Mouse (Mus musculus) fibroblast of lung, adult 2 months (primary cell): Measurements from ENCODE around the gene Cdc37l1.
"Not testable (repeated sequence)": the region's sequence is repeated elsewhere in the genome, so short reads cannot be mapped to it uniquely, and the experiment has no call there.

ENCODE experiments used
- DNase-seq: peaks from one replicate; pipeline ENCODE4 v3.0.0-alpha.2; 2011; ENCODE audit warnings: low read depth

The Cdc37l1 gene

DNA sequence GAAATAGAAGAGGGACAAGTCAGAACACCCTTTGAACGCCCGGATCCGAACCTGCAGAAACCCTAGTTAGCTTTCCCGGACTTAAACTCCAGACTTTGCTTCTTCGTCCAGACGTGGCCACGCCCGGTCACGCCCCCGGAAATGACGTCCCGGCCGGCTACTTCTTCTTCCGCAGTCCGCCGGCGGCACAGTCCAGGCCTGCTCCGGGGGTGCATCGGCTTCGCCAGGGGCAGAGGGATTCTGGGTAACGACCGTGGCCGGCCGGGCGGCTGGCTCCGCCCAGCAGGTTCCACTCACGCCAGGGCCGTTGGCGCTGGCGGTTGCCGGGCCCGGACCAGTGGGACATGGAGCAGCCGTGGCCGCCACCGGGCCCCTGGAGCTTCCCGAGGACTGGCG is at the start of gene Cdc37l1:
Cdc37l1 (plus strand) TSS at position 159 of the 396 bp plus-strand sequence.
- peak; percentile 88 for DNase-seq

DNA sequence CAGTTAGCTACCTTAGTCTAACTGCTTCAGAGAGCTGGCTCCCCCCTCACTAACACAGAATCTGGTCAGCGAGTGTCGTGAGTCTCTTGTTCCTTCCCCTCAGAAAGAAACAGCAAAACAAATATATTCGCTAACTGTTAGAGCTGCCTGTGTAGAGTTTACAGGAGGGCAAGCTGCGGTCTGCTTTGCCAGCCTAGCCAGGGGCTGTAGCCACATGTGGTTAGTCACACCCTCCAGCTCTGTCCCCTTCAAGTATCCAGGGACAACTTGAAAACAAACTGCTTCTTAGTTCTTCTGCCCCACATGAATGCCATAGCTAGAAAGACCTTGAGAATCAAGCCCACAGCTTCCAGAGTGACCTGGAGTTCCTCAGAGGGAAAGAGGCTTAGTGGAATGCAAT is 48.9 kb upstream of the Cdc37l1 start:
- no peak for DNase-seq

DNA sequence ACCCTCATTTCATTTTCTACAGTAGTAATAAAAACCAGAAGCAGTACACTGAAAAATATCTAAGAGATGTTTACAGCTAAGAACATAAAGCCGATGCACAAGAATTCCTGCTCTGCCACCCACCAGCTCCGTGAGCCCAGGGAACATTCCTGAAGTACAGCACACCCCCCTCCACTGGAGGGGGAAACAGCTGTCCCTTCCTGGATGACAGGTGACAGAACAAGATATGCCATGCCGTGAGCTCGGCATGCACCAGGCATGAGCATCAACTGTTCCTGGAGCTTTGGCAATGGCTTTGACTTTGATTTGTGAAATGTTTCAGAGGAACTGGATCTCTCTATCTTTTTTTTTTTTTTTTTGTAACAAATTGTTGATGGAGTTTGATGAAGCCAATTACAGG is 43.4 kb upstream of the Cdc37l1 start:
- DNase-seq: no peak

DNA sequence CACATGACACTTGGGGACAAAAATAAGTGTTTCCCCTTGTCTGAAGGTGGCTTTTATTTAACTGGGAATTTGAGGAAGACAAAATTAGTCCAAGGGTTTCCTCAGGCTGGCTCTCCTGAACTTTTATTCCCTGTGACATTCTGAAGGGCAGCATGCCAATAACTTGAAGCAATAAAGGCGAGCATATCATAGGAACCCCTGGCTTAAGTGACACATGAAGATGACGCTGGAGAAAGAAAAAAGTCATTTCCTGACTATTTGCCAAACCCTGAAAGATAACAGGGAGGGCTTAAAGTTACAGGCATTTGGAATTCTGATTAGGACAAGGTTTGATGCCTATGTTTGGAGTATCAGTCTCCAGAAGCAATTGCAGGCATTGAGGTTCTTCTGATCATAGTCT is 42.8 kb upstream of the Cdc37l1 start:
- DNase-seq: no peak

DNA sequence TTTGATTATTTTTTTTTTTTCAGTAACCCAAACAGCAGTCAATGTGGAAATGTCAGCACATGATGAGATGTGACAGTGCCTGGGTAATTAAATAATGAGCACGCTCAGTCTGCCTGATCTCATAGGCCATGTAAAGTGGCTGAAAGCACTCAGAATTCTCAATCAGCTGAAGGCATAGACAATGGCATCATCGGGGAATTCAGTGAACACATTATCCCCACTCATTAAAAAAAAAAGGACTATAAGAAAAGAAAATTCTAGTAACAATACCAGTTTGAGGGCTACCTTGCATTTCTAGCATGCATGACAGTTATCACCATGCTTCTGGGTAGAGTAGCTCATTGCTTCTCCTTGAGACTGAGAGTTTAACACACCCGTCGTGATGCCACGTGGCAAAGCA is 38.9 kb upstream of the Cdc37l1 start:
- no peak for DNase-seq

DNA sequence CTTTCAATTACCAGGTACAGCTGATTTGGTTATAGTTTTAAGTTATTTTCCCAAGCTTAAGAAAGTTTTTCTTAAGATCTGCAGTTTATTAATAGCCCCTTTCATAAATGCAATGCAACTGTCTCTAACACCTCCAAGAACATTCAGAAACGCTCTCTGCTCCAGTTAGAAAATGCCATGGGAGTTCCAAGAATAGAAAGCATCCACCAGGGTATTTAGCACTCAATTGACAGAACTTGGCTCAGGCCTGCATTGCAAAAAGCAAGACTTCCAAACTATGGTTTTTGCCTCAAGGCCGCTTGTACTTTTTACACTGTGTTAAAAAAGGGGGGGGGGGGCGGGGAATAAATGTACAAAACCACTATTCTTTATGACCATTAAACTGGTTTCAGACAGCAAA is 27.0 kb upstream of the Cdc37l1 start:
- DNase-seq: no peak

DNA sequence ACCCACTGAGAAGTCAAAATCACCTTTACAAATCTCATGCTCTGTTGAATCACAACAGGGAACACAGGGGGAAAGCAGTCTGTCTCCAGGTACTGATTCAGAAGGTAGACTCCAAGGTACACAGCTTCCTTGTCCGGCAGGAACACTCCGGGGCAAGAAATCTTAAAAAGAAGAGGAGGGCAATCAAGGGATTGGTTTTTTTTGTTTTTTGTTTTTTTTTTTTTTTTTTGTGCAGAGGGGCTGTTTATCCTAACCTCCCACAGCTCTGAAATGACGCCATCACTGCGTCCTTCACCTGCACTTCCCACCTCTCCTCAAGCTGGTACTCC is 26.7 kb upstream of the Cdc37l1 start:
- no peak for DNase-seq

DNA sequence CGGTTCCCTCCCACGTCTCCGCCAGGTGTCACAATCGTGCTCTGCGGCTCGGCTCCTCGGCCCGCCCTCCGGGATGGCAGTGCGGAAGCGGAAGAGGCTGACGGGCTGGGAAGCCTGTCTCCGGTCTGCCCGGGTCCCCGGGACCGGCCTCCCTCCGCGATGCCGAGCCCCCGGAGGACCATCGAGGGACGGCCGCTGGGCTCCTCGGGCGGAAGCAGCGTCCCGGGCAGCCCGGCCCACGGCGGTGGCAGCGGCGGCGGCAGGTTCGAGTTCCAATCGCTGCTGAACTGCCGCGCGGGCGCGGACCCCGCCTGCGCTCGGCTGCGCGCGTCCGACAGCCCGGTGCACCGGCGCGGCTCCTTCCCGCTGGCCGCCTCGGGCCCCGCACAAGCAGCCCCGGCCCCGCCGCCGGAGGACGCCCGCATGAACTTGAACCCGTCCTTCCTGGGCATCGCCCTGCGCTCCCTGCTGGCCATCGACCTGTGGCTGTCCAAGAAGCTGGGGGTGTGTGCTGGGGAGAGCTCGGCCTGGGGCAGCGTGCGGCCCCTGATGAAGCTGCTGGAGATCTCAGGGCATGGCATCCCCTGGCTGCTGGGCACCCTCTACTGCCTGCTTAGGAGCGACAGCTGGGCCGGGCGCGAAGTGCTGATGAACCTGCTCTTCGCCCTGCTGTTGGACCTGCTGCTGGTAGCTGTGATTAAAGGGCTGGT is 26.2 kb upstream of the Cdc37l1 start, which contains the start of gene Plpp6:
Plpp6 (plus strand) TSS at position 112 of the 710 bp plus-strand sequence.
- DNase-seq: no peak

DNA sequence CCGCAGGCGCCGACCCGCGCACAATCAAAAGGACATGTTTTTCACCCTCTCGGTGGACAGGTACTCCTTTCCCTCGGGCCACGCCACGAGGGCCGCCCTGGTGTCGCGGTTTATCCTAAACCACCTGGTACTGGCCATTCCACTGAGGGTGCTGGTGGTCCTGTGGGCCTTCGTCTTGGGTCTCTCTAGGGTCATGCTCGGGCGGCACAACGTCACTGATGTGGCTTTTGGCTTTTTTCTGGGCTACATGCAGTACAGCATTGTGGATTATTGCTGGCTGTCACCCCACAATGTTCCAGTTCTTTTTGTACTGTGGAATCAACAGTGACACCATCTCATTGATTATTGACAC is 25.6 kb upstream of the Cdc37l1 start:
- DNase-seq: no peak

DNA sequence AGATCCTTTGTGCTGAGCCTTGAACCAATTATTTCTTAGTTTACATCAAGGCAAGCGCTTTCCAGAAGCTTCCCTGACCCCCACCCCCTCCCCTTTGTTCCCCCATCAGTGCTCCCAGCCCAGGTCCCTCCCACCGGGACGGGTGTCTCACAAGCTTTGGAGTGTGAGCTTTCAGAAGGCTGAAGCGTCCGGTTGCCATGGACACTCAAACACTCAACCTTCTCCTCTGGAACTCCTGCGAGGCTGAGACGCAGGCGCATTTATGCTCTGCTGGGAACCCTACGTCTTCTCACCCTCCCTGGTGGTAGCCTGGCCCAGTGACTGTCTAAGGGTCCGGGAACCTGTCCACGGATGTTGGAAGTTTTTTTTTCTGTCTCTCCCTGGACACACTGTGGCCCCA is 22.5 kb upstream of the Cdc37l1 start, which contains the start of gene 4430402I18Rik:
4430402I18Rik (minus strand) TSS at position 149 of the 400 bp plus-strand sequence.
- no peak for DNase-seq

DNA sequence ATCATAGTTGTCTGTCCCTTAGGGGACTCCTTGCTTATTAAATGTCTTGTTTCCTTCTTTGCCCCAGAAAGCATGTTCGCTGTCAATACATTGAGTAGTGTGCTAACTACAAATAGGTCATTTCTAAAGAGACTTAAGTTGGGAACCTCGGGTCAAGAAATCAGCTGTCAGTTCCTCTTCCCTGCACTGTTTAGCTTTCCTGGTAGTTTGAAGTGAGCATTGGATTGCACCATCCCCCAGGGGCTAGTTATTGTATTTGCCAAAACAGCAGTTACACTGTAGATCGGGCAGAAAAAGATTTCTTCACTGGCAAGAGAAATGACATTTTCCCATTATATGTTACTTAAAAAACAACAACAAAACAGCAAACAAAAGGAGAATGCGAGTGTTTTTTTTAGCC is 22.0 kb upstream of the Cdc37l1 start:
- DNase-seq: no peak

DNA sequence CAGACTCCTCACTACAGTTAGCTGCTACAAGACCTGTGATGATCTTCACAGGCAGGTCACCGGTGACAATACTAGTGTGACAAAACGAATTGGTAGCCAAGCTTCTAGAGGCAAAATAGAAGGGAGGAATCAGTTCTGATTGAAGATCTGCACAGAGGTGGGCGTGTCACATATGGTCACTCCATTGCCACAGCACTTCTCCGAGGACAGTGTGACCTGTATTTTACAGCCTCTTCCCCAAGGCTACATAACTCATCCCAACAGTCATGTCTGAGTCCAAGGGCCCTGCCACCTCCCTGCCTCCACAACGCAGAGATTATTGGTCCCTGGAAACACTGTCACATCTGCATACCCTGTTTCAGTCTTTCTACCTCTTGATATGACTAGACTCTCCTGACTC is 20.9 kb upstream of the Cdc37l1 start:
- no peak for DNase-seq

DNA sequence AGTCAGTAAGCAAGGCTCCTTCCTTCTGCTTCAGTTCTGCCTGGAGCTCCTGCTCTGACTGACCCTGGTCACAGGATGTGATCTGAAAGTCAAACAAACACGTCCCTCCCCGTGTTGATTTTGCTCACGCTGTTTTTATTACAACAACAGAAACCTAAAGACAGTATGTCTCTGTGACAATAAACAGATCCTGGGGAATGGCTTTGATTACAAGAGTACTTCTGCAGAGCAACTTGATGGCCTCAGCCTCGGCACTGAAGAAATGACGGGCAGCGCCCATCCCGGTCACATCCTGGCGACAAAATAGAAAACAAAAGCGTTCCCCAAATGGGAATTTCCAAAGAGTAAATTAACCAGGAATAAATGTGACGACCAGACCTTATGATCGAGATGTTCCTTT is 19.9 kb upstream of the Cdc37l1 start:
- no peak for DNase-seq

DNA sequence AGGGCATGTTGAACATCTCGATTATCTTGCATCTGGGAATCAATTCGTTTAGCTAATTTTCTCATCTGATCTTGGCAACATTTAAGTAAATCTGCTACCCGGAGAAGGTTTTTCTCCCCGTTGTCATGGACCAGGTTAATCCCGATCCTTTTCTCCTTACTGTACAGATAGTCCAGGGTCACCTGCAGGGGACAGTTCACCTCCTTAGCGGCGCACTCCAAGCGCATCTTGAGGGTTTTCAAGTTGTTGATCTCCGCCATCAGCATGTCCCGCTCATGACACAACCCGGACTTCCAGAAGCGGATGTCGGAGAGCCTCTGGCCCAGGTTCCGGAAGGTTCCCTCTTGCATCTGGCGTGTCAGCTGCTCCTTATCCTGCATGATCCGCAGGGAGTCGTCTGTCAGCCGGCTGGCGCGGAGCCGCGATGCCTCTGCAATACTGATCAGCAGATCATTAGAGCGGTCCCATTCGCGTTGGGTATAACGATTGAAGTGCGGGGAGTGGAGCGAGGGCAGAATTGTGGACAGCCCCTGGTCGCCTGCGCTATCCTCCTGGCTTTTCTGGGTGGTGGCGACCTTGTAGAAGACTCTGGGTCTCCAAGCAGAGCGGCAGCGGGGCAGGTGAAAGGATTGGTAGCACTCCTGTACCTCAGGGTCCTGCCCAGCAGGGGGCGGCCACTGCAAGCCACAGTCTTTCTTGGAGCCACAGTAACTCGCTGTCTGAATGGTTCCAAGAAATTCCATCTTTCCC is 15.1 kb upstream of the Cdc37l1 start:
- DNase-seq: no peak

DNA sequence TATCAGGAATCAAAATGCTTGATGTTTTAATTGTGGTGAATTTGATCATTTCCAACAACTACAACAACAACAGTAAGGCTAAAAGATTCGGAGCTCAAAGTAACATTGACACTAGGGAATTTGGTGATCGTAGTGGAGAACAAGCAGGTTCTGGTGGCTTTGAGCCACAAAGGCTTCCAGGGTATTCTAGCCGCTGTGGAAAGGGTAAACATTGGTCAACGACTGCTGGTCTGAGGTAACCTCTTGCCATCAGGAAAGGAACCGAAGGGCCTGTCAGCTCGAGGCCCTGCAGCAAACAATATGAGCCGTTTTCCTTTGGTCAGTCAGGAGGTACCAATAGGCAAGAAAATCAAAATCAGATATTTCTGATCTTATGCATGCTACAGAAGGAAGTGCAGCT is 7.5 kb upstream of the Cdc37l1 start:
- no peak for DNase-seq

DNA sequence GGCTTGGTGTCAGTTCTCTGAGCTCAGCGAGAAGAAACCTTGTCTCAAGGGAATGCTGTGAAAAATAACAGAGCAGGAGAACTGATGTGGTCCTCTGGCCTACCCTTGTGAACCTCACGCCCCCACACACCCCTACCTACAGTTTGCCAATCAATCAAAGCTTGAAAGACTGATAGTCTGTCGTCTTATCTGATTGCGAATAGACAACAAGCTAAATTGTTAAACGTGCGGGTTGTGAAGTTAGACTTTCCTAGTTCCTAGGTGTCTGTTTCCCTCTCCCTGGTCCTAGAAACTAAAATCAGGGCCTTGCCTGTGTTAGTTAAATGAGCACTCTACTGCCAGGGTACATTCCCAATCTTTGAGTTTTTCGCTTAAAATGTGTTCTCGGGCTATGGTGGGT is 637 bp upstream of the Cdc37l1 start:
- DNase-seq: no peak

DNA sequence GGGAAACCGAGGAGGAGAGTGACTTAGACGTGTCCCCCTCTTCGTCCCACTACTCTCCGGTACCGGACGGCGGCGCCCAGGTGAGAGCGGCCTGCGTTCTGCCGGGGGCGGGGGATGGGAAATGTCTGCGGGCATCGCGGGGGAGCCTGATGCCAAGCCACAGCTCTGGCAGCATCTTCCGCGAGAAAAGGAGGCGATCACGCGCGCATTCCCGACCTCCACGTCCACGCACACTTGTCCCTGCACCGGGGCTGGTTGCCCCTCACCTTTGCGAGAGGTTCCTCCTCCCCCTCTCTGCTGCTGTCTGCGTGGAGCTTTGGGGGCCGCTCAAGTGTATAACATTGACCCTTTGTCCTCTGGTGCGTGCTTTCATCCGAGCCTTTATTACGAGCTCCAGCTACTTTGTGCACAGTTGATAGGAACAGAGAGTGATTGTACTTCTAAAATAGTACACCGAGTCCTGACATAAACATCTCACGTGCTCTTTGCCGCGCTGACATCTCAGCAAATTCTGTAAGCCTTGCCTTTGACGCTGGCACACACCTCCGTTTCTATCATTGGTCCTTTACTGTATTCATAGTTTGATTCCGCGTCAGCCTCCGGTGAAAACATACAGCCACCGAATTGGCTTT is 554 bp downstream of the Cdc37l1 start:
- no peak for DNase-seq

DNA sequence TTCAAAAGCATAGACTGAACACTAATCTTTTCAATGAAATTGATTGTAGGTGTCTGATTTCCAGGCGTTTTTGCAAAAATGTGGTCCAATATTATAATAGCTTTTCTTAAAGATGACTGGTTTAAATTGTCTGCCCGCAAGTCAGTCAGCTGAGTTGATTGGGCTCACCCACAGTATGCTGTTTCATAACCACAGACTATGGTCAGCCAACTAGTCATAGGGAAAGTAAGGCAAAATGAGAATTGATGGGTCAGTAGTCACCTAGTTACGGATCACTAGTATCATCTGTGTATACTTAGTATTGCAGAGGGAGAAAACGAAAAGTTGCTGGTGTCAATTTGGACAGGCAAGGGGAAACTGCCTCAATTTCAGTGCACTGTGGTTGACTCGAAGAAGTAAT is 1.2 kb downstream of the Cdc37l1 start:
- DNase-seq: no peak

DNA sequence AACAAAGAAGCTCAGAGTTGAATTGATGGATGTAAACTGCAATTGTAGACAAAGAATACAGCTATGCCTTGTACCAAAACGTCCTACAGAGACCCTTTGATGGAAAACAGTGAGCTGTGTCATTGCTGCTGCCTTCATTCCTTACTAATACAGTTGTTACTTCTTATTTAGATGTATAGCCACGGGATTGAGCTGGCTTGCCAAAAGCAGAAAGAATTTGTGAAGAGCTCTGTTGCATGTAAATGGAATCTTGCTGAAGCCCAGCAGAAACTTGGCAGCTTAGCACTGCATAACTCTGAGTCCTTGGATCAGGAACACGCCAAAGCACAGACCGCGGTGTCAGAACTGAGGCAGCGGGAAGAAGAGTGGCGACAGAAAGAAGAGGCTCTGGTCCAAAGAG is 4.7 kb downstream of the Cdc37l1 start:
- peak; percentile 42 for DNase-seq

DNA sequence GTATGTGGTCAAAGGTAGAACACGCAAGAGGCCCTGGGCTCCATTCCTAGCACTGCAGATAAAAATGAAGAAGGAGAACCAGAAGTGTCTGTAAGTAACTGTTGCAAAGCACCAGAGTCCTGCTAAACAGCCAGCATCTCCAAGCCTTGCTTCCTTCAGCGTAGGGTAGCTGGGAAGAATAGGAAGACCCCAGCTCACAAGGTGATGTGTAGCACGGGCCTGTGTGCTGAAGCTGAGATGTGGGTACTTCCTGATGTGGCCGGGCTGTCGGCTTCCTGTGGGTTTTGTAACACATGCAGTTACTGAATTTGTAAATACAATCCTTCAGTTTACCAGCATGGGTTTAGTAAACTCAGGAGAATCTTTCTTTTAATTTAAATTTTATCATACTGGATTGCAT is 5.2 kb downstream of the Cdc37l1 start:
- no peak for DNase-seq

DNA sequence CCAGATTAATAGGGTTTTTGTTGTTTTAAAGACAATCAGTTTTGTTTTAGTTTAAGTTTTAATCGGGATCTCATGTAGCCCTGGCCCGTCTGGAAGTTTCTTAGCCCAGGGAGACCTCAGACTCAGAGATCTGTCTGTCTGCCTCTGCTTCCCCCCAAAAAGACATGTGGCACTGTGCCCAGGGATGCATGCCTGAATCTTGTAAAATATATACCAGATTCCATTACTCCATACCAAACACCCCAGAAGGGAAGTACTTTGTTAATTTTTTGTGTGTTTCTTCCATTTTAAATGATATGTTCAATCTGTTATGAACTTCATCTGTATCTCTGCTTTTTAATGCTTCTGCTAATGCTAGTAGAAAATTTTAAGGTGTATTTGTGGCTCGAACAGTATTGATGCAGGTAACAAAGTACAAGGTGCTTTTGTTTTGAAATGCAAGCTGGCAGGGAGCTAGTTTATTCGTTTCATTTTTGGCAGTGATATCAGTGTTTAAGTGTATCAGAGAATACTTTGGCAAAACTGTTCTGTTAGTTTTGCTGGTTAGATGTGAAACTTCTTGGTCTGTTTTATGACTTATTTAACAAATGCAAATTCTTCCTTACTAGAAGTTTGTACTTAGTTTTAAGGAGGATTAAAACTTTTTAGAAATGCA is 8.0 kb downstream of the Cdc37l1 start:
- DNase-seq: no peak

DNA sequence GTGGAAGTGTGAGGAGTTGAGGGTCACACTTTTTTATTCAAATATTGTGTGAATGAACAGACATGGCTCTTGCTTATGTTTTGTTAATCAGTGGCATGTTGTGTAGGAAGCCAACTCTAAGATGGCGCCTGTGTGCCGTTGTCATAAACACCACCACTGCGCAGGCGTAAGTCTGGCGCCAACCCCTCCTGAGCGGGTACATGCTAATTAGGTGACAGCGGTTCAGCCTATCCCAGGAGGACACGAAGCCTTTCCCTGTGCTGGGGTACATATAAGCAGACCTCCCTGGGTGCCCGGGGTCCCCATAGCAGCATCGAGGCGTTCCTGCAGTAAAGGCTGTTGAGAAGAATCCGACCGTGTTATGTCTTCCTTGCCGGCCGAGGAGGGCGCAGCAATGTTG is 10.2 kb downstream of the Cdc37l1 start:
- DNase-seq: not testable (repeated sequence)
